Mouse (Mus musculus) central nervous system, embryonic 11.5 days (tissue): Measurements from ENCODE around the gene Dnah7a. TPM values are rescaled to one million over a fixed set of nuclear protein-coding genes. Genes with fewer than 3 reads are reported as not detected.

Experiments
- polyA plus RNA-seq: library from polyadenylated mRNA; depleted of rRNA; stranded (reverse); fragments of >200 nt; gene quantifications from 2 replicates; pipeline ENCODE4 v1.2.3, GENCODE M21; 2012; rRNA removed

Gene Dnah7a
- 3.2 and 4.5 TPM in 2 replicates for polyA plus RNA-seq

GRCm38 (mm10) chr1:53706431-53707361, at the start of gene Dnah7a:
TSS of gene Dnah7a (minus strand) at chr1:53706784.

GRCm38 (mm10) chr1:53352327-53353261, 354.0 kb downstream of the Dnah7a start, which contains the start of the genes Asdurf, Gm28551 and Asnsd1:
TSS of gene Asdurf (minus strand) at chr1:53352619.
TSS of gene Gm28551 (minus strand) at chr1:53352667.
TSS of gene Asnsd1 (minus strand) at chr1:53352752.

Other genes with a start within 250 kb of the Dnah7a start
- 4.6 and 6.4 TPM in 2 replicates for gene Stk17b, start 78.4 kb upstream of the Dnah7a start, polyA plus RNA-seq